Mouse (Mus musculus): ENCODE data around the gene Ap1g2.

- TF ChIP-seq CTCF (IDR thresholded peaks at IDR 0.05; ENCODE audit: control insufficient read depth, insufficient read depth, low read length), result no peak
- TF ChIP-seq POLR2A (IDR thresholded peaks at IDR 0.05; ENCODE audit: borderline replicate concordance, control insufficient read depth, low read depth, low read length), result no peak
Observed at GRCm38 (mm10) chr14:55105386-55105785, 1.0 kb downstream of the Ap1g2 start.

Data from bone marrow, adult 2 months (tissue).